Mouse (Mus musculus) layer of hippocampus, adult 11-12 months (tissue): ENCODE measurements at regions not wholly inside any gene's neighbourhood (a gene's known extent, or its start where the extent isn't known, plus 50 kb on each side); places are given as distances from the start of the nearest gene placed in this dataset.

Experiments
- DNase-seq: peaks from one replicate; pipeline ENCODE4 v3.0.0; 2022; ENCODE audit warnings: low spot score

- DNase-seq: no peak
These were observed 498.7 kb downstream of the Cdh26 start for GRCm38 (mm10) chr2:178929033-178929432.

- DNase-seq: no peak
These were observed 499.8 kb downstream of the Cdh26 start for GRCm38 (mm10) chr2:178930125-178930524.

- DNase-seq: no peak
These were observed 493.8 kb upstream of the Cdh4 start for GRCm38 (mm10) chr2:178948471-178948870.

- DNase-seq: no peak
These were observed 493.1 kb upstream of the Cdh4 start for GRCm38 (mm10) chr2:178949103-178949502.

GRCm38 (mm10) chr2:178950304-178950703, 491.9 kb upstream of the Cdh4 start:
- DNase-seq: no peak

GRCm38 (mm10) chr2:178954420-178955067, 487.7 kb upstream of the Cdh4 start:
- no peak for DNase-seq

GRCm38 (mm10) chr2:178958829-178959228, 483.4 kb upstream of the Cdh4 start:
- no peak for DNase-seq

- no peak for DNase-seq
These were observed 482.6 kb upstream of the Cdh4 start for GRCm38 (mm10) chr2:178959603-178960002.

GRCm38 (mm10) chr2:178967584-178968365, 474.5 kb upstream of the Cdh4 start:
- DNase-seq: no peak

- no peak for DNase-seq
These were observed 472.5 kb upstream of the Cdh4 start for GRCm38 (mm10) chr2:178969732-178970131.

- DNase-seq: no peak
These were observed 466.9 kb upstream of the Cdh4 start for GRCm38 (mm10) chr2:178975366-178975765.

- DNase-seq: no peak
These were observed 466.2 kb upstream of the Cdh4 start for GRCm38 (mm10) chr2:178976046-178976445.

- no peak for DNase-seq
These were observed 465.7 kb upstream of the Cdh4 start for GRCm38 (mm10) chr2:178976495-178976894.

GRCm38 (mm10) chr2:178979451-178979850, 462.8 kb upstream of the Cdh4 start:
- no peak for DNase-seq

GRCm38 (mm10) chr2:178981736-178982502, 460.3 kb upstream of the Cdh4 start:
- DNase-seq: no peak

GRCm38 (mm10) chr2:178983801-178984200, 458.4 kb upstream of the Cdh4 start:
- DNase-seq: no peak

GRCm38 (mm10) chr2:178987935-178988334, 454.3 kb upstream of the Cdh4 start:
- no peak for DNase-seq

- DNase-seq: no peak
These were observed 452.9 kb upstream of the Cdh4 start for GRCm38 (mm10) chr2:178989291-178989690.

- peak; percentile 35 for DNase-seq
These were observed 452.4 kb upstream of the Cdh4 start for GRCm38 (mm10) chr2:178989784-178990183.

GRCm38 (mm10) chr2:178990959-178991358, 451.3 kb upstream of the Cdh4 start:
- DNase-seq: no peak

- no peak for DNase-seq
These were observed 449.7 kb upstream of the Cdh4 start for GRCm38 (mm10) chr2:178992334-178993116.

GRCm38 (mm10) chr2:178997921-178998320, 444.3 kb upstream of the Cdh4 start:
- DNase-seq: no peak
